Mouse (Mus musculus) frontal cortex, postnatal 10 days (tissue): ENCODE data around the gene D5Ertd579e.

ENCODE experiments used
- DNase-seq, 2 experiments: peaks; one replicate each; pipeline ENCODE4 v3.0.0; 2022; ENCODE audit warnings: low spot score in 2 of 2, mixed read lengths in 1 of 2

D5Ertd579e gene

DNA sequence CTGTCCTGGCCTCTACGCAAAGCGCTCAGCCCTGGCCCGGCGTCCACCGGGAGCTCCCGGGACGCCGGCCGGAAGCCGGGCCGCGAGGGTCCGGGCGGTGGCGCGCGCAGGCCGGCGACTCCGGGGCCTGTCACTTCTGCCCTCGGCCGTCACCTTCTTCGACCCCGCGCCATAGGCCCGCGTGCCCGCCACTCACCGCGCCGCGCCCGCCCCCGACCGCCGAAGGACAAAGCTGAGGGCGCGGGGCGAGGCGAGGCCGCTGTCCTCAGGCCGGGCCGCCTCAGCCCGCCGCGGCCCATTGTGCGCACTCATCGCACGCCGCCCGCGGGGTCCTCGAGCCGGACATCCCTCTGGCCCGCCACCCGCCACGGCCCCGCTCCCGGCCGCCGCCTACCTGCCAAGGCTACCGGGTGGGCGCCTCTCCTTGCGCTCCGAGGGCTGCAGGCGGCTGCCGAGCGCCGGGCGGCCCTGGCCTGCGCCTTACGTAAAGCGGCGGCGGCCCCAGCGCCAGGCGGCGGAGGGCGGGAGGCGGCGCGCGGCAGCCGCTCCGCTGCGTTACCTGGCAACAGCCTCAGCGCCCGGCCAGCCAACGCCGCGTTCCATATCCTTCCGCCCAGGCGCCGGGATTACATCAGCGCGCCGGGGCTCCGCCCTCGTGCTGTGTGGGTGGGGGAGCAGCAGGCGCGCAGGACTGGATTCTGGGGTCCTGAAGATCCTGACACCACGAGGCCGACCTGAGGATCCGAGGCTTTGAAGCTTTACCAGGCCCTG lies at the start of gene D5Ertd579e:
D5Ertd579e (minus strand) TSS at position 564 of the 771 bp plus-strand sequence.
- DNase-seq, result peak; percentile 91 to 94

DNA sequence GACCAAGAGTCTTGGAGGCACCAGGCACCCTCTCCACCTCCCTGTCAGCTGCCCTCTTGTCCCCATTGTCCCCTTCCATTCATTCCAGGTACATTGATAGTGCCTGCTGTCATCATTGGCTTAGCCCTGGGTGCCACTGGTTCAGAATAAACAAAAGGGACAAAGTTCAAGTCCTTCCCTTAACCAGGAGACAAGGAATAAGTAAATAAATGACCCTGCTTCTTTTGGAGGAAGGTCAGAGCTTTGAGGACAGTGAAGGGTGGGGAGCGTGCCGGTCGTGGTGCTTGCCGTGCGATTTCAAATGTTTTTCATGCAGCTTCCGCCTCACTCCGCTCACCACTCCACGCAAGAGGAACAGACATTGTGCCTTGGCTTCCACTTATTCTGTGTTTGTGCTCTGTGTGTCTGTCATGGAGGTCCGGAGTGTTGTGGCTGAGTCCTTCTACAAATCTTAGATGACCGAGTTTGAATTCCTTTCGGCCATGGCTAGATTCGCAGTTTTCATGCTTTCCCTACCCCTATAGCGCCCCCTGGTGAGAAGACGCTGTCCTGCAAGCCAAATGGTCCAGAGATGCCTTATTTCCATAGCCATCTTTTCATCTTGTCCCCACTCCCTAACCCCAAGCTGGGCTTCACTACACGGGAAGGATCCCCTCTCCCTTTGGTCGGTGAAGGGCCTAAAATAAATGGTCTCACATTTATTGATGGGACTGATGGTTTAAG lies 46.5 kb upstream of the D5Ertd579e start:
- DNase-seq, result peak in 1 of 2 experiments; percentile 72

DNA sequence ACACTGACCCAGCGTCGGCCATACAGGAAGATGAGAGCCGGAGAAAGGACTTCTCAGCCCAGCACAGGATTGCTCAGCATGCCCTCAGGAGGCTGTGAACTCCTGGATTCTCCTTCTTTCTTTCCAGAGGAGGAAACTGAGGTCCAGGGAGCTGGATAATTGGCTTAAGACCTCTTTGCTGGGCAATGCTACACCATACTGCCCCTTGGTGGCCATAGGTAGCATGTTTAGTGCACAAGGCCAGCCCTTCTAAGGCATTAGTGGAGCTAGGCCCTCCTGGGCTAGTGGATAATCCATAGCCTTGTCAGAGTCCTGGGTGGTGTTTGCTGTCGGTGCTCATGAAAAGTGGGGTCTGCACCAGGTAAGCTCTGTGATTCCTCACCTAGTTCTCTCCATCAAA lies 44.0 kb upstream of the D5Ertd579e start:
- DNase-seq, result no peak

DNA sequence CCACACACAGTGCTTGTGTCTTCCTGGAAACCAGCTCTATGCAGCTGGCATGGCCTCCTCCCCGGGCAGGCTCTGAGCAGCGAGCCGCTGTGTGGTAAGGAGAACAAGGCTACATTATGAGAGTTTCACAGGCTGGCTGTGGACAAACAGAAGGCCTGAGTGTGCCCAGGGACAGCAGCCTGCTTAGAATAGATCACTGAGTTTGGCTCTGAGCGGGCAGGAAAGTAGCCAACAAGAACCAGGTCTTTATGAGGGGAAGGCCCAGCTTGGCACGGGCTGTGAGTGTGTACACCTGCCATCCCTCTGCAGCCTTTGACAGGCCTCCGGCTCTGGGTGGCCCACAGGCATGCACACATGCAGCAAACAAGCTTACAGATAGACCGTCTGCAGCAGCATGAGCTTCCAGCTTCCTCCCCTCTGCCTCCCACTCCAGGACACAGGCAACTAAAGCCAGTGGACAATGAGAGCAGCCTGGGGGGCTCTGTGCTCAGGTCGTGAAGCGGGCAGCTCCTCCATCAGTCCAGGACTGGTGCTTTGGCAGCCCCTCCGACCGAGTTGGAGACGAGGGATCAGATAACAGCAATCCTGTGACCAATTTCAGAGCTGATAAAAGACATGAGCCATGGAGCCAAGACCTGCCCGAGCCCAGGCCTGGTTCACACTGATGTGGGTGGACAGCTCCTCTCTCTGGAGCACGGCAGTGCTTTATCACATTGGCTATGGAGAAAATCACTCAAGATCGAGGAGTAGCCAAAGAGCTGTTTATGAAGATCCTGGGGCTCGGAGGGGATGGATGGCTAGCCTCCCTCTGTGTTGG lies 43.2 kb upstream of the D5Ertd579e start:
- peak; percentile 55 to 73 for DNase-seq

DNA sequence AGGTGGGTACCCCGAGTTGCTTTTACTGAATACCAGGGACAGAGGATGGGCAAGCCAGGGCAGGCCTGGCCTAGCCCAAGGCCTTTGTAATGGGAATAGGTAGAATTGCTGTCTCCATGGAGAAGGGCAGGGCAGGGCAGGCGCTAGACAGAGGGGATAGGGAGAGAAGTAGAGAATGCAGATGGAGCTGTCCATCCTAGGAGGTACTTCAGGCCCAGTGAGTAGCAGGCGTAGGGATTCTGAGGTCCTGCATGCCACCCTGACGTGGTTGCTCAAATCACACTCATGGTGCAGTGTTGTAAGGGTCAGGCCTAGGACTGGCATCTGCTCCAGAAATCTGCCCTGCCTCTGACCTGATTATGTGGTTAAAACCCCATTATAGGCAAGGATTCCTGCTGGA lies 41.9 kb upstream of the D5Ertd579e start:
- no peak for DNase-seq

DNA sequence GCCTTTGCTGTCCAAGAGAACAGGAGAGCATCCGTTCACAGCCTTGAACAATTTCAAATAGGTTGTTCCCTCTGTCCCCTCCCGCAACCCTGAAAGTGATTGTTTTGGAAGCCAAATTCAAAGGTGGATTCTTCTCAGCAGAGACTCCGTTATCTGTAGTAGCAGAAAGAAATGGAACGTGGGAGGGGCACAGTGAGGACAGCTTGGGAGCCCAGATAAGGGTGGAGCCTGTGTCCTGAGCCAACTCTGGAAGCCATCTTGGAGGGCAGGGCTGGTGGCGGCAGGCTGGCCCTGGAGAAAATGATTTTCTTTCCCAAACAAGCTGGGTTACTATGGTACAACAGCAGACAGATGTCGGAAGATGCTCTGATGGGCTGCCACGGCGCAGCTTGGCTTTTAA lies 40.2 kb upstream of the D5Ertd579e start:
- DNase-seq, result no peak

DNA sequence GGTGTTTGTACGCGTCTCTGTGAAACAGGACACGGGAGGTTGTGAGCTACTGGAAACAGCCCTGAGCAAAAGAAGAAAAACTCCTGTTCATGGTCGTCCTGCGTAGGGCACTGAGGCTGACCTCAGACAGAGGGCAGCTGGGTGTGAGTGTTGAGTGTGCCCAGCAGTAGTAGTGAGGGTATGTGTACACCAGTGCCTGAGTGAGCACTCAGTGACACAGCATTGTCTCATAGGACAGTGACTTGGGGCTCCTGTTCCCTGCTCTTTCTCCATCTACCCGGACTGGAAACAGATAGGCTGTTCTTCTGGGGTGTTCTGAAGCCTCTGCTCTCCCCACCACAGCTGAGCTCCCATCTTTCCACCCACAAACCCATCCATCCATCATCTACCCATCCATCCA lies 39.3 kb upstream of the D5Ertd579e start:
- no peak for DNase-seq

DNA sequence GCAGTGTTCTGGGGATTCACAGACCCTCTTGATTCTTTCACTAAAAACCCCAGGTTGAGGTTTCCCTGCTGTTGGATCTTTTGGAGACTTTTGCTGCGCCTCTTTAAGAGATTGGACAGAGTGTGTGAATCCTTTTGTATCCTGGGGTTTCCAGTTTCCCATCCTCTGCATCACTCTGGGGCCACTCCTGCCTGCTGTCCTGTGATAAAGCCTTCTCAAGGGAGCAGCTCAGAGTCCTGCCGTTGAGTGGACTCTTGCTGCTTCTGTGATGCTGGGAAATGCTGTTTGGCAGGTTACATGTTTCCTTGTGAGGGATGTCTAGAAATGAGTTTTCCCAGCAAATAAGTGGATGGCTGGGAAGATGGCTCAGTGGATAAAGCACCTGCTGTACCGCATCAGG lies 37.6 kb upstream of the D5Ertd579e start:
- DNase-seq, result no peak

DNA sequence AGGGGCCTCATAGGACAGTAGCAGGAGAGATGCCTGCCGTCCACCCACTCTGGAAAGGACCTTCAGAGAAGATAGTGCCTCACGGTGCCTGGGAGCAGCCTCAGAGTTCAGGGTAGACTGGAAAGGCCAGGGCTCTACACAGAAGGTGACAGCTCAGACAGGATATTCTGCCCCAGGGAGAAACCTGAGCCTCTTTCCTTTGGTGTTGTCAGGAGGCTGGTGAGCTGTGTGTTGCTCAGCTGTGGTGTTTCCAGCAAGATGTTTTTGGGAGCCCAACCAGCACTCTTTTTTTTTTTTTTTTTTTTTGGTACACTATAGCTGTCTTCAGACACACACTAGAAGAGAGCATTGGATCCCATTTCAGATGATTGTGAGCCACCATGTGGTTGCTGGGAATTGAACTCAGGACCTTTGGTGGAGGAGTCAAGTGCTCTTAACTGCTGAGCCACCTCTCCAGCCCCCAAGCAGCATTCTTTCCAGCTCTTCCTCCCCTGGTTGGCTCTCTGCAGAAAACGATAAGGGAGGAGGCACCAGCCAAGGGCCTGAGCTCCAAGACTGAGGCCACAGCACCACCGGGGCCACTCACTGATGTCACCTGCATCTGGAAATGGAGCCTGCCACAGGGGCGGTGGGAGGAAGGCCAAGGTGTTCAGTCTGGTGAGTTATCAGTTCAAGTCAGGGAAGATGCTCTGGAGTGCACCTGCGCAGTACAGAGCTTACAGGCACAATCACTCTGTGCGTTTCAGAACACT lies 36.3 kb upstream of the D5Ertd579e start:
- no peak for DNase-seq

DNA sequence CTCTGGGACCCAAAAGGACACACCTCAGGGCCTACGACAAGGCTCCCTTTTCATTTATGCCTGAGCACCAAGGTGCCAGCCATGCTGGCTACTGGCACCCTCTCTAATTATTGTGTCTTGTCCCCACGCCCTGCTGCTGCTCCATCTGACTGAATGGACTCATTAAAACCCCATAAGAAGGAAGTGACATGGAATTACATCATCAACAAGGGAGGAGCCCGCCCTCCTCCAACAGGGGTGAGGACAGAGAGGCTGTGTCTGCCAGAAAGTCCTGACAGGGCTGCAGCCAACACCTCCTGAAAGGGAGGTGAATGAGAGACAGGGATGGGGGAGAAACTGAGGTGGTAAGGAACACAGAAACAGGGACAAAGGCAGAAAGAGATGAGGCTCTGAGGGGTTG lies 34.9 kb upstream of the D5Ertd579e start:
- DNase-seq, result no peak

DNA sequence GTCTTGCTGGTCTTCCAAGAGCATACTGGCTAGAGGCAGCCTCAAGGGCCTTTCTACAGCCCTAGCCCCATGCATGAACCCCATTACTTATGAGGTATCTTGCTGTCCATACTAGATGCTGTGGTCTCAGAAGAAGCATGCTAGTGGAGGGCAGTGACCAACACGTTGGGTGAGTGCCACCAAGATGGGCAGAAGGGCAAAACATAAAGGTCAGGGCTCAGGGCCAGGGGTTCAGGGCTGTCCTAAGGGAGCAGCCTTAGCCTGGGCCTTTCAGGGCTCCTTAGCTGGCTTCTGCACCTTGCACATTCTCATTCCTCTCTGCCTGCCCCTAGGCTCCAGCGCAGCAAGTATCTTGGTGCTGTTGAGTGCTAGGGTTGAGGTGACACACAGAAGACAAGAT lies 34.1 kb upstream of the D5Ertd579e start:
- no peak for DNase-seq

DNA sequence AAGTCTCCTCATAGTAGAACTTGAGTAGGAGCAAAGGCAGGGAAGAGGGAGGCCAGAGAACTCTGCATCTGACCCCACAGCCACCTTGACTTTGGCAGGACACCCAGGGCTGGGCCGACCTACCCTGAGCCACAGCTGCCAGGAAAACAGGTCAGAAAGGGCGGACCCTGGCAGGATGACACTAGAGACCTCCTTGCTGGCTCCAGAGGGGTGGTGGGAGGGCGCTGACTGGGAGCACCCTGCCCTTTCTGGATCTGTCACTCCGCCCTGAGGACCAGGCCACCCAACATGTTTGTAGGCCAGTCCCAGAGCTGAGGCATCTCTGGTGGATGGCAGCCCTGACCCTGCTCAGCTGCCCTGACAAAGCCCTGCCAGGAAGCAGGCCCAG lies 33.3 kb upstream of the D5Ertd579e start:
- DNase-seq, result no peak

DNA sequence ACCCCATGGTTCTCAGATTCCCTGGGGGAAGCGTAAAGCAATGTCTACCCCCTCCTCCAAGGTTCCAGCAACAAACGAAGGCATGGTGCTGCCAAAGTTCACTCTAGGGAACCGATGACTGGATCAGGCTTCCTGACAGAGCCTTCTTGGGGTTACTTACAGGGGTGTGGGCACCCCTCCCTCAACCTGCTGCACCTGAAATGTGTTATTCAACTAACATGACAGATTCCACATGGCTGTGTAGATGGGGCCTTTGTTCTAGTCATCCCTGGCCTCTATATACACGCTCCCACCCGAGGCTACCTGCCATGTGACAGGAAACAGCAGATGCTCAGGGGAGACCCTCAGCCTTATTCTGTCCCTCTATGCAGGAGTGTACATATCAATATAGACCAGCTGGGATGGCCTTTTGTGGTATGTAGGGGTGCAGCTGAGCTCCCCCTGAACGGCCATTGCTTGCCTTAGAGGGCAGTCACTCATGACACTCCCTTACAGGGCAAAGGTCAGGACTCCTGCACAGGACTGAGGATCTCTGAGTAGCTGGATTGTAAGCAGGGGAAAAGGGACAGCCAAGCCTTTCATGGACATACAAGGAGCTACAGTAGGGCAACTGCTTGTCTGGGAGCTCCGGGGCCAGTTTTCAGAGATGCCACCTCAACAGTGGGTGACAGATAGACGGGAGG lies 32.7 kb upstream of the D5Ertd579e start:
- no peak for DNase-seq

DNA sequence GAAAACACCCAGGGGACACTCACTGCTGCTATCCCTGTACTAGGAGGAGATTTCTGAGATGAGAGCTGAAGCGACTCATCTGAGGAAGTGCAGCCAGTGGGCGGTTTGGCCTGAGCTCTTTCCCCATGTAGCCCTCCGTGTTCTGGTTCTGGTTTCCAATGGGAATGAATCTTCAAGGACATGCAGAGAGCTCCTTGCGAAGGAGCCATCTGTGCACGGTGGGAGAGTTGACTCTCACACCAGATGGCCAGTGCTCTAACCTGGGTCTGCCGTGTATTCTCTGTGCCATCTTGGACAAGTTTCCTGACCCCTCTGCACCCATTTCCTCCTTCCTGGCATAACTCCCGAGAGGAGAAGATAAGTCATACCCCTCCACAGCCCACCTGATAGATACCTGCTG lies 32.0 kb upstream of the D5Ertd579e start:
- DNase-seq, result no peak

DNA sequence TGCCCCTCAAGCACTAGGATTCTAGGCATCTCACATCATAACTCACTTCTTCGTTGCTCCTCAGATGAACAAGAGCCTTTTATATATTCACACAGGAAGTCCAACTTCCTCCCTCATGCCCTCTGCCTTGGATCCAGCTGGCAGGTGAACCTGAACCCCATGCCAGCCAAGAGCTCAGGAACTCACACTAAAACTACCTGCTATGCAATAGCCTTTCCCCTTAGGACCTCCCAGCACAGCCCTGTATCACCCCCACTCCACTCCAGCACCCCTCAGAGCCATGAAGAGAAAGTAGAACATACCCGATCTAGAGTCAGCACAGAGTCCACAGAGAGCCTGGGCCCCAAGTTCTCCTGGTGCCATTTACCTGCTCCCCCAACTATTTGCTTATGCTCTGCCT lies 31.3 kb upstream of the D5Ertd579e start:
- no peak for DNase-seq

DNA sequence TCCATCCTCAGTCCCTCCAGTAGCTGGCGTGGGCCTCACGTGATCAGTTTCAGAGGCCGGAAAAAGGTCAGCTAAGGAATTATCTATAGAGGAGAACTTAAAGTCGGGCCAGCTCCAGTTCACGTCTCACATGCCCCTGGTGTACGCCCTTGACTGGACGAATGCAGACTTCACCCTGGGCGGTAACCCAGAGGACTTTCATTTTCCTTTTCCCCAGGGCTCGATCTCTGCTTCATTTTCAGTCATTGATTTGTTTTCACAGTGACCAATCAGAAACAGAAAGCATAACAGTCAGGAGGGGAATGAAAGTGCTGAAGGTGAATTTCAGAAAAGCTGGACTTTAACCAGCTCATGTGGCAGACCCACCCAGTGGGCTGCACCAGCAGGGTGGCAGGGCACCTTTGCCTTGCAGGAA lies 30.6 kb upstream of the D5Ertd579e start:
- DNase-seq, result no peak

DNA sequence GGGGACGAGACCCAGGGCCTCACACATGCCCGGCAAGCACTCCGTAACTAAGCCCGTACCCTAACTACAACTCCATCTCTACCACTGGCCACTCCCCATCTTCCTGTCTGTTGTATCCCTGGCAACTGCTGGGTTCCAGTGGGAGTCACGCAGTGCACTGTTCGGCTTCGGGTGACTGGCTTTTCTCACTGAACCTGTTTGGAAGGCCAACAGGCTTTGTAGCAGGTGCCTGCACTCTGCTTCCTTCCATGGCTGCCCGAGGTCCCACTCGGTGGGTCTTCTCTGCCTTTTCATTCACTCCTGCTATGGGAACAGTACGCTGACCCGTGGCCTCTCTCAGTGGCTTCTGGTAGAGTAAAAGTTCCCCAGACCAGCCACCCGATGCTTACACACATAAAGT lies 30.0 kb upstream of the D5Ertd579e start:
- no peak for DNase-seq

DNA sequence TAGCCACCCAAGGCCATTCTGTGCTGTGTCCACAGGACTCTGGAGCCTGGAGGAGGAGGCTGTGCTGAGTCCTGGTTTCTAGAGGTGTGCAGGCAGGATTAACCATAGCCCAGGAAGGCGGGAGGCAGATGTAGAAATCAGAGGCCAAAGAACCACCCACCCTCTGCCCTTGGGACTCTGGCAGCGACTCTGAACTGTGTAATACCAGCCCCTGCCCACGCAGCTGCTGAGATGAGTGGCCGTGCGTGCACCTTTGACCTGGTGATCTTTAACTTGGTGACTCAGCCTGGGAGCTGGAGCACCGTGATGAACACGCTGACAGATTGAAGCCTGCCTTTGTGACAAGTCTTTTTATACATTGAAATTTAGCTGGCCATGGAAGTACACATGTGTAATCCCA lies 28.4 kb upstream of the D5Ertd579e start:
- no peak for DNase-seq

DNA sequence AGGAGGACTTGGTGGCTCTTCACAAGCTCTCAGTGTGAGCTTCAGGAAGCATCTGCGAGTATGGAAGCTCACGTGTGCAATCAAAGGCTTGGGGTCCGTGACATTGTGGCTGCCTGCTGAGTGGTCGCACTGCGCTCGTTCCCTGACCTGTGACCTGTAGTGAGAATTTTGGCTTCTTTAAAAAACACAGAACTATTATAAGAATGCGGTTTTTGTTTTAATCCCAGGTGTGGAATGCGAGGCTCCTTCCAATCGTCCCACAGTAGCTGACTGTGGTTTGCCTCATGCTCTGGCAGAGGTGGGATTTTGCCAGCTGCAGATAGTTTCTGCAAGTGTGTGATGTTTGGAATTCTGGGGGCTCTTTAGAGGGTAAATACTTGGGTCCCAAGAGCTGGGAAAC lies 27.5 kb upstream of the D5Ertd579e start:
- DNase-seq, result no peak

DNA sequence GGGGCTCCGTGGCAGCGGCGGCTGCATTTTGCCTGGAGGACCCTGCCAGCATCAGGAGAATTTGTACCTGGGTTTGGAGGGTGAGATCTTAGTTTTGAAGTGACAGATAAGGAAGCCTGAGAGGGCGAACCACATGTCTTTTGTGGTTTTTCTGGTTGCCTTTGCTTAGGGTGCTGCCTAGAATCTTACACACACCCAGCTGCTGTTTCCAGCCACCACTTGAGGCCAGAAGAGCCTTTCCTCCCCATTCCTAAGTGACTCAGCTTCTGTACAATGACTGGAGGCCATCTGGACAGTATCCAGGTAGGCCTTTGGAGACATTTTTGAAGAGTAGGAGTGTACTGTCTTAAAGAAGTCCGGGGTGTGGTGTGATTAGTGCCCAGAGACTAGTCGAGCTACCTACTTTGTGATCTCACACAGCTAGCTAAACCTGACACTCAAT lies 26.6 kb upstream of the D5Ertd579e start:
- no peak for DNase-seq

DNA sequence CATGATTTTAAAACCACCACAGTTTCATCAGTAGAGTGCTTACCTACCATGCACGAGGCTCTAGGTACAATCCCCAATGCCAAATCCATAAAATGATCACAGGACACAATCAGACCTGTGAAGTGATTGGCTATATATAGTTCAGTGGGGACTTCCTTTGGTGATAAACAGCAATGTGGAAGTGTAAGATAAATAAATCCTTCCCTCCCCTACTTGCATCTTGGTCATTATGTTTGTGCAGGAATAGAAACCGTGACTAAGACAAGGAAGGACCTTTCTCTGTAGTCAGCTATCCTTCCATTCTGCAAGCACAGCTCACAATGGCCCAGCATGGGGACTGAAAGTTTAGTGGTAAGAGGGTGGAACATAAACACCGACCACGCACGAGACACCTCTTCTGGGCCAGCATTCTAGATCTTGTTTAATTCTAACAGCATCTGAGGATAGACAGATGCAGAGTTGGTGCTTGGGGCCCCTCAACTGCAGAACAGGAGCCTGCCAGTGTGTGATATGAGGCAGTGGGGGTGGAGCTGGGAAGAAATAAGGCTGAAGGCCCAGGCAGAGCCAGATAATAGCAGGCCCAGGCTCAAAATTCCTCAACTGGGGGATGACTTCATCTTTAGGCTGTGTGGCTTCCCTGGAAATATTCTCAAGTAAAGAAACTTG lies 25.0 kb upstream of the D5Ertd579e start:
- no peak for DNase-seq
